Comparison of ENCODE assay signal across 23 mouse cellular contexts in the genomic region with DNA sequence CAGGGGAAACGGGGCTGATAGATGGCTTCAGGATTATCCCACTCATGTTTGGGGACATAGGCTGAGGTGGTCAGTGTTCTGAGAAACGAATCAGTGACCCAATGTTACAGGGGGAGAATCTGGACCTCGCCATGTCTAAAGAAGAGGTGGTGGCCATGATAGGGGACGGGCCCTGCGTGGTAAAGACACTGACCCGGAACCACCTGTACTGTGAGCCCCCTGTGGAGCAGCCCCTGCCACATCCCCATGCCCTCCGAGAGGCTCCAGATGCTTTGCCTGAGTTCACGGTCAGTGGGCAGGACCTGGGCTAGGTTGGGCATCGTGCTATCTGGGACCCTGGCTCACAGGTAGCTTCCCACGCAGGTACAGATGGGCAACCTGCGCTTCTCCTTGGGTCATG. TPM values are rescaled to one million over a fixed set of nuclear protein-coding genes. Genes with fewer than 3 reads are reported as not detected.
DNase-seq lines count a peak whose midpoint lies in the region; ATAC-seq and TF ChIP-seq lines count a peak whose summit lies in the region.
"Had no signal": no experiment of that assay in that cellular context is flagged by ENCODE, and none has a peak within 500 bp of the region (broad histone marks: within the 10 kb centered on the region; RNA-seq: fewer than 3 reads in every experiment).

No protein-coding gene starts in this region.

- H3K27me3 ChIP-seq in neural tube, embryonic 11.5 days (ENCODE audit: control insufficient read depth, insufficient read depth, low read length) = no peaks in the 10 kb centered on the region
- no peaks in the 10 kb centered on the region for H3K27me3 ChIP-seq in neural tube, embryonic 15.5 days (replicated peaks)
- H3K27me3 ChIP-seq: embryonic facial prominence, embryonic 12.5 days; forebrain, embryonic 13.5 days; forebrain, embryonic 15.5 days had no signal

- intact Hi-C loops in heart, postnatal 14 days (cut with DNase I) = no loop called here

- 0 out of 2 replicates have a peak, but pooled peaks have one; percentile 7 for TF ChIP-seq POLR2A in bone marrow, adult 2 months (IDR thresholded peaks at IDR 0.05; ENCODE audit: borderline replicate concordance, control insufficient read depth, low read depth, low read length)

- H3K4me3 ChIP-seq in neural tube, embryonic 11.5 days (ENCODE audit: low read depth, low read length) = no peak overlapping the region
- no peak overlapping the region for H3K4me3 ChIP-seq in neural tube, embryonic 15.5 days (replicated peaks)
- H3K4me3 ChIP-seq in bone marrow, adult 2 months (replicated peaks; ENCODE audit: control insufficient read depth, low read depth, low read length) = no peak overlapping the region
- H3K4me3 ChIP-seq: embryonic facial prominence, embryonic 10.5 days; embryonic facial prominence, embryonic 12.5 days; forebrain, embryonic 13.5 days; forebrain, embryonic 15.5 days had no signal

- no peak for TF ChIP-seq CTCF in bone marrow, adult 2 months (IDR thresholded peaks at IDR 0.05; ENCODE audit: control insufficient read depth, insufficient read depth, low read length)

- no peak overlapping the region for H3K9ac ChIP-seq in neural tube, embryonic 11.5 days (ENCODE audit: low read length)
- H3K9ac ChIP-seq in neural tube, embryonic 15.5 days (replicated peaks) = no peak overlapping the region
- H3K9ac ChIP-seq: embryonic facial prominence, embryonic 12.5 days; forebrain, embryonic 13.5 days; forebrain, embryonic 15.5 days; forebrain, postnatal 0 days had no signal

- no peaks in the 10 kb centered on the region for H3K4me1 ChIP-seq in neural tube, embryonic 11.5 days (ENCODE audit: control insufficient read depth, insufficient read depth, low read length)
- H3K4me1 ChIP-seq in neural tube, embryonic 15.5 days = peaks cover 13% of the 10 kb centered on the region; the same call in 1 of the 2 replicates
- no peaks in the 10 kb centered on the region for H3K4me1 ChIP-seq in bone marrow, adult 2 months (ENCODE audit: control insufficient read depth, insufficient read depth, low read length)
- H3K4me1 ChIP-seq: embryonic facial prominence, embryonic 10.5 days; embryonic facial prominence, embryonic 12.5 days had no signal

- H3K27ac ChIP-seq in neural tube, embryonic 11.5 days (ENCODE audit: low read depth, low read length) = no peak overlapping the region
- H3K27ac ChIP-seq in neural tube, embryonic 15.5 days (replicated peaks) = no peak overlapping the region
- H3K27ac ChIP-seq in bone marrow, adult 2 months (ENCODE audit: control insufficient read depth, insufficient read depth, low read depth, low read length, poor library complexity) = no peak overlapping the region
- H3K27ac ChIP-seq: embryonic facial prominence, embryonic 10.5 days; embryonic facial prominence, embryonic 12.5 days; forebrain, embryonic 13.5 days; forebrain, embryonic 15.5 days had no signal

- H3K36me3 ChIP-seq in neural tube, embryonic 11.5 days (ENCODE audit: control insufficient read depth, insufficient read depth, low read length) = peaks cover 45% of the 10 kb centered on the region
- peaks cover 88% of the 10 kb centered on the region for H3K36me3 ChIP-seq in neural tube, embryonic 15.5 days
- H3K36me3 ChIP-seq: G1E had no signal

- no peak for ATAC-seq in neural tube, embryonic 11.5 days (ENCODE audit: insufficient read depth, low FRiP score, low TSS enrichment)
- ATAC-seq in neural tube, embryonic 15.5 days (ENCODE audit: low FRiP score) = no peak
- ATAC-seq: activated CD4-positive, CD25-positive, alpha-beta regulatory T cell, adult 4 months; CD4-positive, CD25-positive, alpha-beta regulatory T cell, adult 4 months; forebrain, embryonic 13.5 days; forebrain, embryonic 15.5 days; forebrain, postnatal 0 days; Patski had no signal

- WGBS in neural tube, embryonic 11.5 days = 94% methylated on average over 11 of the region's 11 CpGs
- WGBS in neural tube, embryonic 15.5 days = 92% methylated on average over 11 of the region's 11 CpGs
- 80% methylated on average over 11 of the region's 11 CpGs for WGBS in bone marrow, adult 2 months

- peak; percentile 82 for DNase-seq in heart, adult 11 months
- DNase-seq in heart, postnatal 14 days = no peak
- peak; percentile 4 for DNase-seq in neural tube, embryonic 11.5 days (ENCODE audit: low spot score)
- DNase-seq: adrenal gland, postnatal 14 days; adrenal gland, postnatal 36 days; B cell, adult 2 months; cerebellum, adult 11 months; cerebellum, adult 18-20 months; cerebellum, adult 8-10 months; cerebellum, adult 9-11 months; cerebellum, postnatal 14 days; cerebellum, postnatal 36 days; forebrain, postnatal 0 days had no signal

- no peak overlapping the region for H3K4me2 ChIP-seq in neural tube, embryonic 11.5 days (ENCODE audit: low read depth)
- no peak overlapping the region for H3K4me2 ChIP-seq in neural tube, embryonic 15.5 days
- H3K4me2 ChIP-seq: embryonic facial prominence, embryonic 12.5 days; forebrain, embryonic 13.5 days; forebrain, embryonic 15.5 days had no signal

- H3K9me3 ChIP-seq in neural tube, embryonic 11.5 days (ENCODE audit: control insufficient read depth, low read length) = no peaks in the 10 kb centered on the region
- no peaks in the 10 kb centered on the region for H3K9me3 ChIP-seq in neural tube, embryonic 15.5 days (replicated peaks)
- H3K9me3 ChIP-seq: embryonic facial prominence, embryonic 10.5 days; embryonic facial prominence, embryonic 12.5 days; forebrain, embryonic 13.5 days; forebrain, embryonic 15.5 days; G1E had no signal

RNA-seq across cellular contexts. Expression of gene Plxnb1, which starts 15.1 kb away (rescaled TPM):
- 10 to 100 TPM; 16.3 to 20.0 TPM for total RNA-seq in heart, postnatal 14 days (2021)
- 18.3 and 19.1 TPM in 2 replicates for polyA plus RNA-seq in neural tube, embryonic 11.5 days (2014; fragmentation: Nextera tagmentation; extraction: Ambion mirVana)
- polyA plus RNA-seq in neural tube, embryonic 15.5 days (2015; fragmentation: Nextera tagmentation; extraction: Ambion mirVana) = 11.6 and 13.7 TPM in 2 replicates
- 1.1 and 2.1 TPM in 2 replicates for polyA plus RNA-seq in bone marrow, adult 2 months (2011; ENCODE audit: insufficient read depth, insufficient read length, low replicate concordance, missing spikeins)
- polyA plus RNA-seq: G1E had no signal

RNA-seq across cellular contexts. Expression of gene Tma7, which starts 27.9 kb away (rescaled TPM):
- 100 to 1,000 TPM; 220 to 279 TPM for total RNA-seq in heart, postnatal 14 days (2021)
- polyA plus RNA-seq in neural tube, embryonic 11.5 days (2014; fragmentation: Nextera tagmentation; extraction: Ambion mirVana) = 719 and 756 TPM in 2 replicates
- 678 and 752 TPM in 2 replicates for polyA plus RNA-seq in neural tube, embryonic 15.5 days (2015; fragmentation: Nextera tagmentation; extraction: Ambion mirVana)
- 206 and 254 TPM in 2 replicates for polyA plus RNA-seq in bone marrow, adult 2 months (2011; ENCODE audit: insufficient read depth, insufficient read length, low replicate concordance, missing spikeins)

RNA-seq across cellular contexts. Expression of gene Ccdc51, which starts 27.9 kb away (rescaled TPM):
- 10 to 100 TPM; 10.4 to 11.1 TPM for total RNA-seq in heart, postnatal 14 days (2021)
- polyA plus RNA-seq in neural tube, embryonic 11.5 days (2014; fragmentation: Nextera tagmentation; extraction: Ambion mirVana) = 13.4 and 15.1 TPM in 2 replicates
- 12.2 and 13.7 TPM in 2 replicates for polyA plus RNA-seq in neural tube, embryonic 15.5 days (2015; fragmentation: Nextera tagmentation; extraction: Ambion mirVana)
- polyA plus RNA-seq in bone marrow, adult 2 months (2011; ENCODE audit: insufficient read depth, insufficient read length, low replicate concordance, missing spikeins) = 3.4 and 6.0 TPM in 2 replicates

RNA-seq across cellular contexts. Expression of gene Atrip, which starts 36.3 kb away (rescaled TPM):
- total RNA-seq in heart, postnatal 14 days (2021) = 10 to 100 TPM in 1 of 2 experiments, 1 to 10 TPM in 1; 8.4 to 10.3 TPM
- polyA plus RNA-seq in neural tube, embryonic 11.5 days (2014; fragmentation: Nextera tagmentation; extraction: Ambion mirVana) = 25.3 and 26.4 TPM in 2 replicates
- 32.8 TPM in 2 replicates for polyA plus RNA-seq in neural tube, embryonic 15.5 days (2015; fragmentation: Nextera tagmentation; extraction: Ambion mirVana)
- 5.8 and 10.2 TPM in 2 replicates for polyA plus RNA-seq in bone marrow, adult 2 months (2011; ENCODE audit: insufficient read depth, insufficient read length, low replicate concordance, missing spikeins)

RNA-seq across cellular contexts. Expression of gene Trex1, which starts 50.7 kb away (rescaled TPM):
- 10 to 100 TPM; 10.4 to 10.6 TPM for total RNA-seq in heart, postnatal 14 days (2021)
- polyA plus RNA-seq in neural tube, embryonic 11.5 days (2014; fragmentation: Nextera tagmentation; extraction: Ambion mirVana) = 6.9 and 7.8 TPM in 2 replicates
- polyA plus RNA-seq in neural tube, embryonic 15.5 days (2015; fragmentation: Nextera tagmentation; extraction: Ambion mirVana) = 13.9 and 15.6 TPM in 2 replicates
- polyA plus RNA-seq in bone marrow, adult 2 months (2011; ENCODE audit: insufficient read depth, insufficient read length, low replicate concordance, missing spikeins) = 10.1 and 19.5 TPM in 2 replicates

Comparison
In these comparisons a context has a peak if more than half of its experiments do, and no peak if none do; other contexts are left out.
1. DNase-seq: peak in heart, adult 11 months (single experiment) and neural tube, embryonic 11.5 days (single experiment); none in heart, postnatal 14 days (0 of 2).